18 mouse cellular contexts compared by ENCODE assay signal in the genomic region with DNA sequence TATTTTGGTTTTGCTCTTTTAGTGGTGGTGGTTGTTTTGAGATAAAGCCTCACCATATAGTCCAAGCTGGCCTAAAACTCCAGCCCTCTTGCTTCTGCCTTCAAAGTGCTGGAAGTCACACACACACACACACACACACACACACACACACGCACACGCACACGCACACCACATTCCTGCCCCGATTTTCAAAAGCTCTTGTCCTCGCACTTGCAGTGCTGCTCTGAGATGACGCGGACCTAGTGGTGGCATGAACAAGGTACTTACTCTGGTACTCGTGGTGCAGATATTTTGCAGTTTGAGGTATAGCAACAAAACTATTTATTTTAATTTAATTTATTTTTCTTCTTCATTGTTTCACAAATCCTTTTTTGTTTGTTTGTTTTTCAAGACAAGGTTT.
"Had no signal": no experiment of that assay in that cellular context is flagged by ENCODE, and none has a peak within 500 bp of the region (broad histone marks: within the 10 kb centered on the region; RNA-seq: fewer than 3 reads in every experiment).

No protein-coding gene starts in this region.

- ATAC-seq: intestine, embryonic 15.5 days; midbrain, embryonic 15.5 days had no signal

- H3K4me3 ChIP-seq: intestine, embryonic 15.5 days; kidney, embryonic 15.5 days; limb, embryonic 12.5 days; limb, embryonic 15.5 days; liver, embryonic 15.5 days; midbrain, embryonic 12.5 days; midbrain, embryonic 15.5 days; myocyte; neural tube, embryonic 13.5 days had no signal

- DNase-seq: kidney, adult 11 months; kidney, adult 8-10 months; kidney, postnatal 10 days; kidney, postnatal 36 days; left cerebral cortex, postnatal 4 days; lung, embryonic 14.5 days; retina, postnatal 1 day; thymus, adult 2 months; thymus, postnatal 14 days had no signal

- H3K4me2 ChIP-seq: intestine, embryonic 15.5 days; kidney, embryonic 15.5 days; limb, embryonic 12.5 days; limb, embryonic 15.5 days; liver, embryonic 15.5 days; lung, embryonic 14.5 days; midbrain, embryonic 12.5 days; midbrain, embryonic 15.5 days; neural tube, embryonic 13.5 days had no signal

- H3K9me3 ChIP-seq: intestine, embryonic 15.5 days; kidney, embryonic 15.5 days; limb, embryonic 12.5 days; limb, embryonic 15.5 days; liver, embryonic 15.5 days; midbrain, embryonic 12.5 days; midbrain, embryonic 15.5 days; neural tube, embryonic 13.5 days had no signal

- H3K4me1 ChIP-seq: intestine, embryonic 15.5 days; kidney, embryonic 15.5 days; limb, embryonic 12.5 days; limb, embryonic 15.5 days; midbrain, embryonic 15.5 days had no signal

- H3K27ac ChIP-seq: intestine, embryonic 15.5 days; kidney, embryonic 15.5 days; limb, embryonic 12.5 days; limb, embryonic 15.5 days; midbrain, embryonic 12.5 days; midbrain, embryonic 15.5 days; neural tube, embryonic 13.5 days had no signal

- H3K9ac ChIP-seq: intestine, embryonic 15.5 days; kidney, embryonic 15.5 days; limb, embryonic 12.5 days; limb, embryonic 15.5 days; lung, embryonic 14.5 days; midbrain, embryonic 12.5 days; midbrain, embryonic 15.5 days; neural tube, embryonic 13.5 days had no signal

- H3K27me3 ChIP-seq: intestine, embryonic 15.5 days; kidney, embryonic 15.5 days; limb, embryonic 12.5 days; limb, embryonic 15.5 days; midbrain, embryonic 15.5 days; neural tube, embryonic 13.5 days had no signal

- H3K36me3 ChIP-seq: intestine, embryonic 15.5 days; kidney, embryonic 15.5 days; limb, embryonic 12.5 days; limb, embryonic 15.5 days; midbrain, embryonic 12.5 days; midbrain, embryonic 15.5 days; neural tube, embryonic 13.5 days had no signal
